Mouse (Mus musculus): ENCODE measurements around the gene Slc25a21. TPM values are rescaled to one million over a fixed set of nuclear protein-coding genes. Genes with fewer than 3 reads are reported as not detected.

Gene Slc25a21
- polyA plus RNA-seq, 1 experiment from 2014 or later = 18.7 TPM

GRCm38 (mm10) chr12:56951749-56952657, 245.3 kb downstream of the Slc25a21 start:
- Histone ChIP-seq H3K4me3 (ENCODE audit: low read depth, low read length) (no peak overlapping the region), H3K27ac (ENCODE audit: low read length) (no peak overlapping the region), H3K4me1 (ENCODE audit: control insufficient read depth, low read depth, low read length) (no peaks in the 10 kb centered on the region), H3K36me3 (ENCODE audit: control insufficient read depth, insufficient read depth) (no peaks in the 10 kb centered on the region), H3K27me3 (ENCODE audit: control insufficient read depth, insufficient read depth, low read depth, low read length) (no peaks in the 10 kb centered on the region), H3K4me2 (ENCODE audit: low read depth, low read length) (no peak overlapping the region), H3K9ac (ENCODE audit: low read depth, low read length) (no peak overlapping the region), H3K9me3 (replicated peaks; ENCODE audit: control insufficient read depth, low read length) (no peaks in the 10 kb centered on the region)
- no peak for ATAC-seq (ENCODE audit: low read depth)
- 60% methylated on average over 11 of the region's 11 CpGs for whole genome bisulfite sequencing (ENCODE audit: insufficient replicate concordance)

DNA sequence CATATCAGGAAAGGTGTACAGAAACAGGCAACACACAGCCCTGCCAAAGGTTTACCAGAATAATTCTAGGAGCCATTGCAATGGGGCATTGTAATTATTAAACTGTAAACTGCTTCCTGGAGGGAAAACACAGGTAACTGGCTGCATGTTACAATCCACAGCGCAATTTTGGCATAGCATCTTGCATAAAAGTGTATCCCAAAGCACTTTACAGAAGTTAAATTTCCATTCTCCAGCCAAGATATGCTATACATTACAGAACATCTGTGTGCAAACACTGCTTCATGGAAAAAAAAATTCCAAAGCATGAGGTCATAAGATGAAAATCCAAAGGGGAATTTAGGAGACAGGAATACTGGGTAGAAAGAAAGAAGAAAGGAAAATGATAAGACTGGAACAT, 253.0 kb downstream of the Slc25a21 start:
- H3K36me3 ChIP-seq (ENCODE audit: control insufficient read depth, insufficient read depth) = no peaks in the 10 kb centered on the region
- no peak overlapping the region for H3K4me2 ChIP-seq (ENCODE audit: low read depth, low read length)
- H3K9me3 ChIP-seq (replicated peaks; ENCODE audit: control insufficient read depth, low read length) = no peaks in the 10 kb centered on the region
- H3K9ac ChIP-seq (ENCODE audit: low read depth, low read length) = no peak overlapping the region
- WGBS (ENCODE audit: insufficient replicate concordance) = 76% methylated on average over 1 of the region's 1 CpGs
- H3K4me3 ChIP-seq (ENCODE audit: low read depth, low read length) = no peak overlapping the region
- H3K27ac ChIP-seq (ENCODE audit: low read length) = no peak overlapping the region
- no peak for ATAC-seq (ENCODE audit: low read depth)
- no peaks in the 10 kb centered on the region for H3K4me1 ChIP-seq (ENCODE audit: control insufficient read depth, low read depth, low read length)
- H3K27me3 ChIP-seq (ENCODE audit: control insufficient read depth, insufficient read depth, low read depth, low read length) = no peaks in the 10 kb centered on the region

DNA sequence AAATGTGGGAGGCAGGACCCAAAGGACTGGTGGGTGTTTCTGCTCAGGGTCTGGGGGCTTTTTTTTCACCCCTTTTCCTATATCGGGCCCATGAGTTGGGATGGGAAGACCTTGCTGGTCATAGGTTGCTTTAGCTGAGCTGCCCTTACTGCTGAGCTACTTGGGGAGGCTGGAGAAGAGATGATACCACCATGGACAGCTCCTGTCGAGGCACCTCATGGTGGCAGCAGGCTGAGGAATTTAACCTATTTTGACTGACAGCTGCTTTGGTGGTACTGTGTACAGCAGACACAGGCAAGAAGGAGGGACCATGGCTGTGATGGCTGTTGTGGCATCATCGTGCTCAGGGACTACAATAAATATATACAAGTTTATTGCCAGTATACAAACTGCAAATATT, 256.4 kb downstream of the Slc25a21 start:
- no peaks in the 10 kb centered on the region for H3K36me3 ChIP-seq (ENCODE audit: control insufficient read depth, insufficient read depth)
- WGBS (ENCODE audit: insufficient replicate concordance) = 48% methylated on average over 3 of the region's 3 CpGs

GRCm38 (mm10) chr12:56918145-56918544, 279.1 kb downstream of the Slc25a21 start:
- H3K27me3 ChIP-seq (ENCODE audit: control insufficient read depth, insufficient read depth, low read depth, low read length) = no peaks in the 10 kb centered on the region
- no peaks in the 10 kb centered on the region for H3K36me3 ChIP-seq (ENCODE audit: control insufficient read depth, insufficient read depth)
- no peaks in the 10 kb centered on the region for H3K9me3 ChIP-seq (replicated peaks; ENCODE audit: control insufficient read depth, low read length)
- no peaks in the 10 kb centered on the region for H3K4me1 ChIP-seq (ENCODE audit: control insufficient read depth, low read depth, low read length)
- WGBS (ENCODE audit: insufficient replicate concordance) = 75% methylated on average over 6 of the region's 6 CpGs
- no peak overlapping the region for H3K9ac ChIP-seq (ENCODE audit: low read depth, low read length)
- H3K27ac ChIP-seq (ENCODE audit: low read length) = no peak overlapping the region
- ATAC-seq (ENCODE audit: low read depth) = no peak
- no peak overlapping the region for H3K4me2 ChIP-seq (ENCODE audit: low read depth, low read length)
- H3K4me3 ChIP-seq (ENCODE audit: low read depth, low read length) = no peak overlapping the region

More for the DNA sequence above, 256.4 kb downstream of the Slc25a21 start:
- ATAC-seq (ENCODE audit: low read depth) = no peak
- H3K9me3 ChIP-seq (replicated peaks; ENCODE audit: control insufficient read depth, low read length) = no peaks in the 10 kb centered on the region
- no peak overlapping the region for H3K9ac ChIP-seq (ENCODE audit: low read depth, low read length)
- no peaks in the 10 kb centered on the region for H3K4me1 ChIP-seq (ENCODE audit: control insufficient read depth, low read depth, low read length)
- no peak overlapping the region for H3K4me3 ChIP-seq (ENCODE audit: low read depth, low read length)
- H3K4me2 ChIP-seq (ENCODE audit: low read depth, low read length) = no peak overlapping the region
- no peaks in the 10 kb centered on the region for H3K27me3 ChIP-seq (ENCODE audit: control insufficient read depth, insufficient read depth, low read depth, low read length)
- H3K27ac ChIP-seq (ENCODE audit: low read length) = no peak overlapping the region

DNA sequence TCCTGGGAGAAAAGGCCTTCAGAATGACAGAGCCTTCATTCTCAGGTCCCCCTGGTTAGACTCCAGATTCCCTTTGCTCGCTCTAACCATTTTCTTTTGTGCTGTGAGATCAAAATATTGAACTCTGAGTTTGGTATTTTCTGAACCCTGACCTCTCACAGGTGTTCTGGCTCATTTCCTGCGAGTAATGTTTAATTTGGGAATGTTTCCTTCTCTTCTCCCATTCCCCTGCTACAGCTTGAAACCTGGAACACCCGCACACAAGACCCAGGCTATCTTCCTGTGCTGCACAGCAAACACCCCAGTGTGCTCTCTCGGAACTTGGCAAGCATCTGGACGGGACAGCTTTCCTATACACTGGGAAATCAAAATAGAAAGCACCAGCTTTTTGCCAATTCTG, 290.8 kb downstream of the Slc25a21 start:
- Histone ChIP-seq H3K9ac (ENCODE audit: low read depth, low read length) (no peak overlapping the region), H3K27me3 (ENCODE audit: control insufficient read depth, insufficient read depth, low read depth, low read length) (no peaks in the 10 kb centered on the region), H3K4me2 (ENCODE audit: low read depth, low read length) (no peak overlapping the region), H3K36me3 (ENCODE audit: control insufficient read depth, insufficient read depth) (no peaks in the 10 kb centered on the region), H3K4me1 (ENCODE audit: control insufficient read depth, low read depth, low read length) (no peaks in the 10 kb centered on the region), H3K4me3 (ENCODE audit: low read depth, low read length) (no peak overlapping the region), H3K9me3 (replicated peaks; ENCODE audit: control insufficient read depth, low read length) (no peaks in the 10 kb centered on the region), H3K27ac (ENCODE audit: low read length) (no peak overlapping the region)
- 63% methylated on average over 5 of the region's 5 CpGs for WGBS (ENCODE audit: insufficient replicate concordance)
- no peak for ATAC-seq (ENCODE audit: low read depth)

GRCm38 (mm10) chr12:56905652-56906305, 291.5 kb downstream of the Slc25a21 start:
- no peaks in the 10 kb centered on the region for H3K4me1 ChIP-seq (ENCODE audit: control insufficient read depth, low read depth, low read length)

DNA sequence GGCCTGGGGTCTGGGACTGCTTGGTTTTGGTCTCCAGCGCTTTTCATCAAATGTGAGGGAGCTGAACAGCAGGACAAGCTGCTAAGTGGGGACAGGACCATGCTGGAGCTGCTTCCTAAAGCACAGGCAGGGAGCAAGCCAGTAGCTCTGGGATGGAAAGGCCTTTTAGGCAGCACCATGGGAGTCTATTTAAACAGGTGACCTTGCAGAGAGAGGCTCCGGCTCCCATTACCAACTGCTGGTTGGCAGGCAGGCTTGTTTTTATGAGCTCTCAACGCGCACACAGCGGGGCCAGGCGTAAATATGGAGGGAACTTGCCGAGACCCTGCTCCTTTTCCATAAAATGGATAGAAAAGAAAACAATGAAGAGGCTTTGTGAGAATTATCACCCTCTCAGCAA, 292.1 kb downstream of the Slc25a21 start:
- Histone ChIP-seq H3K4me2 (ENCODE audit: low read depth, low read length) (no peak overlapping the region), H3K9ac (ENCODE audit: low read depth, low read length) (no peak overlapping the region), H3K4me3 (ENCODE audit: low read depth, low read length) (no peak overlapping the region), H3K4me1 (ENCODE audit: control insufficient read depth, low read depth, low read length) (no peaks in the 10 kb centered on the region), H3K9me3 (replicated peaks; ENCODE audit: control insufficient read depth, low read length) (no peaks in the 10 kb centered on the region), H3K27me3 (ENCODE audit: control insufficient read depth, insufficient read depth, low read depth, low read length) (no peaks in the 10 kb centered on the region), H3K27ac (ENCODE audit: low read length) (no peak overlapping the region), H3K36me3 (ENCODE audit: control insufficient read depth, insufficient read depth) (no peaks in the 10 kb centered on the region)
- 63% methylated on average over 7 of the region's 7 CpGs for WGBS (ENCODE audit: insufficient replicate concordance)
- no peak for ATAC-seq (ENCODE audit: low read depth)

More at GRCm38 (mm10) chr12:56905652-56906305, 291.5 kb downstream of the Slc25a21 start:
- Histone ChIP-seq H3K4me3 (ENCODE audit: low read depth, low read length) (no peak overlapping the region), H3K27me3 (ENCODE audit: control insufficient read depth, insufficient read depth, low read depth, low read length) (no peaks in the 10 kb centered on the region), H3K9ac (ENCODE audit: low read depth, low read length) (no peak overlapping the region), H3K9me3 (replicated peaks; ENCODE audit: control insufficient read depth, low read length) (no peaks in the 10 kb centered on the region), H3K4me2 (ENCODE audit: low read depth, low read length) (no peak overlapping the region), H3K36me3 (ENCODE audit: control insufficient read depth, insufficient read depth) (no peaks in the 10 kb centered on the region), H3K27ac (ENCODE audit: low read length) (no peak overlapping the region)
- no peak for ATAC-seq (ENCODE audit: low read depth)
- WGBS (ENCODE audit: insufficient replicate concordance) = 59% methylated on average over 9 of the region's 9 CpGs

- 49% methylated on average over 8 of the region's 8 CpGs for WGBS (ENCODE audit: insufficient replicate concordance)
- Histone ChIP-seq H3K36me3 (ENCODE audit: control insufficient read depth, insufficient read depth) (no peaks in the 10 kb centered on the region), H3K4me2 (ENCODE audit: low read depth, low read length) (no peak overlapping the region), H3K27me3 (ENCODE audit: control insufficient read depth, insufficient read depth, low read depth, low read length) (no peaks in the 10 kb centered on the region), H3K4me3 (ENCODE audit: low read depth, low read length) (no peak overlapping the region), H3K27ac (ENCODE audit: low read length) (no peak overlapping the region), H3K9ac (ENCODE audit: low read depth, low read length) (no peak overlapping the region), H3K9me3 (replicated peaks; ENCODE audit: control insufficient read depth, low read length) (no peaks in the 10 kb centered on the region), H3K4me1 (ENCODE audit: control insufficient read depth, low read depth, low read length) (no peaks in the 10 kb centered on the region)
- no peak for ATAC-seq (ENCODE audit: low read depth)
Measured at GRCm38 (mm10) chr12:56902774-56903456, 294.4 kb downstream of the Slc25a21 start.
